Mouse (Mus musculus) embryonic fibroblast, embryonic 13.5 days (primary cell): ENCODE data around the gene Atp8a1.

Experiments
- CTCF ChIP-seq: IDR thresholded peaks from 2 replicates; pipeline ENCODE4 v1.5.1; 2011; ENCODE audit warnings: mild to moderate bottlenecking, control low read depth, low read length, moderate library complexity, borderline replicate concordance; ENCODE audit not compliant: insufficient read depth
- POLR2A ChIP-seq: IDR thresholded peaks from 2 replicates; pipeline ENCODE4 v1.6.1; 2011; ENCODE audit warnings: low read depth, mild to moderate bottlenecking, control low read depth, low read length, moderate library complexity

DNA sequence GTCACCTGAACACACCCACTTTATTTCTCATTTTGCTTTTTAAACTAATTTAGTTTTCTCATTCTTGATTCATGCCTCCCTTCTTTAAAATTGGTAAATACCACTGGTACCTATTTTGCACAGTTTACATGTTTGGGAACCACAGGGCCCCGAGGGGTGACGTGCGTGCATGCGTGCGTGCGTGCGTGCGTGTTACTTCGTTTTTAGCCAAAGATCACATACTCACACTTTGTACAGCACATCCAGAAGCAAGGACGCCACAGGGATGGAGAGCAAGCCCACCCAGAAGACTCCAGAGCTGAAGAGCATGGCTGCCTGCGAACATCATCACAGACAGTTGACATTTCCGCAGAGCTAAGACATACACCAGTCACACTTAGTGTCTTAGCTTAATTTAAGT is 216.0 kb downstream of the Atp8a1 start:
- TF ChIP-seq CTCF = no peak
- no peak for TF ChIP-seq POLR2A
